Mouse (Mus musculus): ENCODE data around the gene Dnaic2.

DNA sequence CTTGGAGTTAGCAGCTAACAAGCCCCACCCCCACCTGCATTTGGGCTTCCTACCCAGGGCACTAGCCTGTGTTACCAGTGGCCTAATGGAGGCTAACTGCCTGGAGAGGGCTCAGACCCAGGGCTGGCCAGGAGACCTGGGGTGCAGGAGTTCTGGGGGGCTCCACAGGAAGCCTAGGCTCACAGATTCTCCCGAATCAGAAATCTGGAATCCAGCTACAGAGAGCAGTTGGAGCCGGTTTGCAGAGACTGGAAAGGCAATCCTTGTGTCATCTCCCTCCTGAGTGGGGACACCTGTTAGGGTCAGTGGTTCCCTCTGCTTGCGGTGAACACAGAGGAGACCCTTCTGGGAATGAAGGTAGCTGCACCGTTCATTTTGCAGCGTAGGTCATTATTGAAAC lies 46.2 kb upstream of the Dnaic2 start:
- no peak for TF ChIP-seq CTCF (IDR thresholded peaks at IDR 0.05; ENCODE audit: extremely low read depth, insufficient read length, insufficient replicate concordance, low read depth, low read length)
- TF ChIP-seq POLR2A (IDR thresholded peaks at IDR 0.05; ENCODE audit: low read depth, low read length) = no peak

All from small intestine, adult 2 months (tissue).